In the genomic region with DNA sequence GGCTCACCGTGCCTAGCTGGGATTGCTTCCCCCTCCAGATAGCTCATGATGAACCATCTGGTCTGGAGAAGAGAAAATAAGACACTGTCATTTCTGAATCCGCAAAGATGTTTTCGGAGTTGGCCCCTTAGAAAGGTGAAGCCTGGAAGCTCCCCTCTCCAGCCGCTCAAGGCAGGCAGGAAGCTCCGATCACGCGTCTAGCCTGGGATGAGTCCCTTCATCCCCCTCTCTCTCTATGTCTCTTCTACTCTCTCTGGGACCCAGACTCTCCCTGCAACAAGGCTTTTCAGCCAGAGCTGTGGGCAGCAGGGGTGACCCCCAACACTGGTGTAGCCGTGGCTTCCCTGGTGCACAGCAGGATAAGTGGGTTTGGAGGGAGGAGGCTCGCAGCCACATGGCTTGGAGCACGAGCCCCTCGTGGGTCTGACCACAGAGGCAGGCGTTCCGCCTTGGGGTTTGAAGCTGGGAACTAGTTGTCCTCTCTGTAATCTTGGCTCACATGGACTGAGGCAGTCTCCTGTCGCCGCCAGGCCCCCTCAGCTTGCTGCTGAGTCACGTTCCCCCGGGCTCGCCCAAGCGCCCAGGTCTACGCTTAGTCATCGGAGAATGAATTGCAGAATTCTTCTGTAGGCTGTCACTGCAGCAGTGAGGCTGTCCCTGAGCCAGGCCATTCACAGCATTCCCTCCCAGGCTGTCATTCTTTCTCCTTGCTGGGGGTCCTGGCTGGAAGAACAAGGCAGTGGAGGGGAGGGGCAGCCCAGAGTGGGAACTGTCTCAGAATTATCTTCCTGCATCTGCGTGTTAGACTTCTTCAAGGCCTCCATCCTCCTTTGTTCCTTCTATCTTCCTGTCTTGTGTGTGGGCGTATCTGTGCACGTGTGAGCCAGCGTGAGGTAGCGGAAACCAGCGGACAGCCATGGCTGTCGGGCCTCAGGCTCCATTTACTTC, we compare ENCODE assay signal across 8 mouse cellular contexts. TPM values are rescaled to one million over a fixed set of nuclear protein-coding genes. Genes with fewer than 3 reads are reported as not detected.
DNase-seq lines count a peak whose midpoint lies in the region; ATAC-seq and TF ChIP-seq lines count a peak whose summit lies in the region.
"Had no signal": no experiment of that assay in that cellular context is flagged by ENCODE, and none has a peak within 500 bp of the region (broad histone marks: within the 10 kb centered on the region; RNA-seq: fewer than 3 reads in every experiment).

No protein-coding gene starts in this region.

- no peak overlapping the region for H3K4me3 ChIP-seq in hindbrain, postnatal 0 days (ENCODE audit: low read length)
- H3K4me3 ChIP-seq: limb, embryonic 15.5 days had no signal

- WGBS in hindbrain, postnatal 0 days, result 46% methylated on average over 28 of the region's 28 CpGs

- H3K36me3 ChIP-seq in hindbrain, postnatal 0 days (ENCODE audit: insufficient read depth, low read length), result no peaks in the 10 kb centered on the region
- H3K36me3 ChIP-seq: limb, embryonic 15.5 days had no signal

- no peaks in the 10 kb centered on the region for H3K9me3 ChIP-seq in hindbrain, postnatal 0 days (ENCODE audit: low read length)
- H3K9me3 ChIP-seq: limb, embryonic 15.5 days had no signal

- H3K9ac ChIP-seq in hindbrain, postnatal 0 days (replicated peaks; ENCODE audit: low read length), result no peak overlapping the region
- H3K9ac ChIP-seq: limb, embryonic 15.5 days had no signal

- peak; percentile 60 for ATAC-seq in hindbrain, postnatal 0 days

- no peak for TF ChIP-seq CTCF in hindbrain, postnatal 0 days (IDR thresholded peaks at IDR 0.05; ENCODE audit: low read depth)

- H3K27ac ChIP-seq in hindbrain, postnatal 0 days, result no peak overlapping the region
- H3K27ac ChIP-seq: limb, embryonic 15.5 days had no signal

- no peak overlapping the region for H3K4me2 ChIP-seq in hindbrain, postnatal 0 days (ENCODE audit: low read depth, low read length)
- H3K4me2 ChIP-seq: limb, embryonic 15.5 days had no signal

- no peaks in the 10 kb centered on the region for H3K27me3 ChIP-seq in hindbrain, postnatal 0 days (ENCODE audit: insufficient read depth, low read length)
- H3K27me3 ChIP-seq: limb, embryonic 15.5 days had no signal

- H3K4me1 ChIP-seq in hindbrain, postnatal 0 days (ENCODE audit: insufficient read depth, low read length), result peaks cover 3% of the 10 kb centered on the region; the same call in 1 of the 2 replicates

- DNase-seq in urinary bladder, postnatal 14 days (ENCODE audit: low spot score), result peak; percentile 61
- no peak for DNase-seq in urinary bladder, postnatal 4 days (ENCODE audit: low spot score in 2 of 2)
- DNase-seq in adrenal gland, postnatal 25 days, result peak; percentile 80
- peak; percentile 62 to 85 for DNase-seq in frontal cortex, adult 2 months (ENCODE audit: extremely low spot score in 1 of 2, low spot score in 1 of 2)
- peak; percentile 50 for DNase-seq in hindbrain, postnatal 0 days (ENCODE audit: low spot score)
- DNase-seq in lung, postnatal 10 days, result peak; percentile 43
- peak; percentile 51 for DNase-seq in testis, postnatal 14 days (ENCODE audit: low spot score)

RNA-seq across cellular contexts. Expression of a gene that starts 13.2 kb away (rescaled TPM):
- total RNA-seq in adrenal gland, postnatal 25 days (2021), result 44.0 and 53.3 TPM in 2 replicates
- 2.0 and 2.3 TPM in 2 replicates for polyA plus RNA-seq in frontal cortex, adult 2 months (2012; rRNA removed)
- 3.7 and 7.2 TPM in 2 replicates for total RNA-seq in hindbrain, postnatal 0 days (2014; rRNA removed)
- 2.6 and 3.1 TPM in 2 replicates for polyA plus RNA-seq in hindbrain, postnatal 0 days (2015; fragmentation: Nextera tagmentation; extraction: Ambion mirVana)

RNA-seq across cellular contexts. Expression of a gene that starts 30.8 kb away (rescaled TPM):
- total RNA-seq in adrenal gland, postnatal 25 days (2021), result 2.0 and 3.4 TPM in 2 replicates
- 1.9 and 2.5 TPM in 2 replicates for polyA plus RNA-seq in frontal cortex, adult 2 months (2012; rRNA removed)
- 3.0 and 3.5 TPM in 2 replicates for total RNA-seq in hindbrain, postnatal 0 days (2014; rRNA removed)
- 0.10 and 0.25 TPM in 2 replicates for polyA plus RNA-seq in hindbrain, postnatal 0 days (2015; fragmentation: Nextera tagmentation; extraction: Ambion mirVana)

RNA-seq across cellular contexts. Expression of a gene that starts 46.3 kb away (rescaled TPM):
- not detected in 2 replicates for total RNA-seq in adrenal gland, postnatal 25 days (2021)
- 0.16 TPM in 1 of 2 replicates, not detected in the other for polyA plus RNA-seq in frontal cortex, adult 2 months (2012; rRNA removed)
- not detected in 2 replicates for total RNA-seq in hindbrain, postnatal 0 days (2014; rRNA removed)
- not detected in 2 replicates for polyA plus RNA-seq in hindbrain, postnatal 0 days (2015; fragmentation: Nextera tagmentation; extraction: Ambion mirVana)
- polyA plus RNA-seq: limb, embryonic 15.5 days had no signal

RNA-seq across cellular contexts. Expression of a gene that starts 56.9 kb away (rescaled TPM):
- total RNA-seq in adrenal gland, postnatal 25 days (2021), result 97.4 and 117 TPM in 2 replicates
- 263 and 311 TPM in 2 replicates for polyA plus RNA-seq in frontal cortex, adult 2 months (2012; rRNA removed)
- 122 and 123 TPM in 2 replicates for total RNA-seq in hindbrain, postnatal 0 days (2014; rRNA removed)
- polyA plus RNA-seq in hindbrain, postnatal 0 days (2015; fragmentation: Nextera tagmentation; extraction: Ambion mirVana), result 226 and 230 TPM in 2 replicates

Comparison
In these comparisons a context has a peak if more than half of its experiments do, and no peak if none do; other contexts are left out.
1. DNase-seq: peak in urinary bladder, postnatal 14 days (single experiment), adrenal gland, postnatal 25 days (single experiment), frontal cortex, adult 2 months (2 of 2), hindbrain, postnatal 0 days (single experiment), lung, postnatal 10 days (single experiment) and testis, postnatal 14 days (single experiment); none in urinary bladder, postnatal 4 days (0 of 2).